Comparison of ENCODE assay signal across 10 mouse cellular contexts in genomic region chr6:145850789-145851188, GRCm38 (mm10). TPM values are rescaled to one million over a fixed set of nuclear protein-coding genes. Genes with fewer than 3 reads are reported as not detected.
DNase-seq lines count a peak whose midpoint lies in the region; ATAC-seq and TF ChIP-seq lines count a peak whose summit lies in the region.
"Had no signal": no experiment of that assay in that cellular context is flagged by ENCODE, and none has a peak within 500 bp of the region (broad histone marks: within the 10 kb centered on the region; RNA-seq: fewer than 3 reads in every experiment).

No protein-coding gene starts in this region.

- H3K27me3 ChIP-seq in MEL (ENCODE audit: control insufficient read depth in 1 of 2, insufficient read depth in 2 of 2, low read length in 2 of 2), result no peaks in the 10 kb centered on the region
- no peaks in the 10 kb centered on the region for H3K27me3 ChIP-seq in hindbrain, embryonic 14.5 days (ENCODE audit: control insufficient read depth, insufficient read depth, low read length)
- H3K27me3 ChIP-seq: limb, embryonic 12.5 days had no signal

- H3K36me3 ChIP-seq in MEL (ENCODE audit: control insufficient read depth in 1 of 2, insufficient read depth in 2 of 2, low read length in 2 of 2), result peaks cover 0 to 2% of the 10 kb centered on the region in 2 experiments; a peak in 2 of 4 replicates
- H3K36me3 ChIP-seq in hindbrain, embryonic 14.5 days (replicated peaks; ENCODE audit: control insufficient read depth, insufficient read depth), result no peaks in the 10 kb centered on the region
- H3K36me3 ChIP-seq: limb, embryonic 12.5 days; midbrain, embryonic 12.5 days had no signal

- ATAC-seq in hindbrain, embryonic 14.5 days (ENCODE audit: low FRiP score), result no peak

- no peak overlapping the region for H3K27ac ChIP-seq in MEL (ENCODE audit: control insufficient read depth, low read depth, low read length)
- H3K27ac ChIP-seq in hindbrain, embryonic 14.5 days, result no peak overlapping the region
- H3K27ac ChIP-seq: kidney, postnatal 0 days; limb, embryonic 12.5 days; midbrain, embryonic 12.5 days had no signal

- TF ChIP-seq CTCF in MEL (IDR thresholded peaks at IDR 0.05 in 2 of 3, conservative IDR thresholded peaks at IDR 0.05 in 1 of 3; ENCODE audit: control insufficient read depth in 1 of 3, insufficient read depth in 1 of 3, low read depth in 2 of 3, low read length in 3 of 3, poor library complexity in 1 of 3, severe bottlenecking in 1 of 3), result no peak

- H3K9me3 ChIP-seq in MEL (replicated peaks; ENCODE audit: insufficient read depth, low read length), result no peaks in the 10 kb centered on the region
- H3K9me3 ChIP-seq in hindbrain, embryonic 14.5 days (ENCODE audit: control insufficient read depth, low read length), result no peaks in the 10 kb centered on the region
- H3K9me3 ChIP-seq: limb, embryonic 12.5 days; midbrain, embryonic 12.5 days had no signal

- intact Hi-C loops in left cerebral cortex, postnatal 25 days (cut with DNase I), result no loop called here

- H3K4me2 ChIP-seq in hindbrain, embryonic 14.5 days (replicated peaks), result no peak overlapping the region
- H3K4me2 ChIP-seq: limb, embryonic 12.5 days; midbrain, embryonic 12.5 days had no signal

- H3K79me2 ChIP-seq in MEL (ENCODE audit: control insufficient read depth, insufficient read depth, low read length, poor library complexity), result no peaks in the 10 kb centered on the region

- no peak overlapping the region for H3K4me3 ChIP-seq in MEL (ENCODE audit: control insufficient read depth in 1 of 2, insufficient read depth in 1 of 2, low read depth in 2 of 2, low read length in 2 of 2)
- H3K4me3 ChIP-seq in hindbrain, embryonic 14.5 days (replicated peaks; ENCODE audit: low read length), result no peak overlapping the region
- H3K4me3 ChIP-seq: limb, embryonic 12.5 days; midbrain, embryonic 12.5 days had no signal

- DNase-seq in MEL (ENCODE audit: low read depth, low spot score), result peak; percentile 48
- DNase-seq in brain, adult 2 months (ENCODE audit: low read depth, low spot score), result peak; percentile 65
- peak; percentile 64 for DNase-seq in heart, adult 8-10 months (ENCODE audit: low spot score)
- peak; percentile 37 for DNase-seq in lung, postnatal 25 days (ENCODE audit: low spot score)
- DNase-seq in spleen, postnatal 4 days (ENCODE audit: low spot score in 2 of 2), result no peak
- DNase-seq in left cerebral cortex, postnatal 25 days (ENCODE audit: low spot score in 2 of 2), result no peak
- DNase-seq in hindbrain, embryonic 14.5 days (ENCODE audit: low spot score), result no peak

- no peak for TF ChIP-seq POLR2A in MEL (IDR thresholded peaks at IDR 0.05; ENCODE audit: control insufficient read depth in 1 of 2, insufficient read depth in 1 of 2, low read depth in 1 of 2, low read length in 2 of 2, poor library complexity in 1 of 2)

- no peak overlapping the region for H3K9ac ChIP-seq in MEL (ENCODE audit: control insufficient read depth, low read depth, low read length, poor library complexity, severe bottlenecking)
- H3K9ac ChIP-seq in hindbrain, embryonic 14.5 days, result no peak overlapping the region
- H3K9ac ChIP-seq: limb, embryonic 12.5 days; midbrain, embryonic 12.5 days had no signal

- no peak for TF ChIP-seq RAD21 in MEL (IDR thresholded peaks at IDR 0.05; ENCODE audit: low read depth, low read length)

- peaks cover 0 to 11% of the 10 kb centered on the region in 2 experiments; a peak in 2 of 4 replicates for H3K4me1 ChIP-seq in MEL (ENCODE audit: control insufficient read depth in 1 of 2, insufficient read depth in 2 of 2, low read length in 2 of 2)
- H3K4me1 ChIP-seq in hindbrain, embryonic 14.5 days (replicated peaks; ENCODE audit: control insufficient read depth, insufficient read depth, low read length), result peaks cover 7% of the 10 kb centered on the region; the same call in 1 of the 2 replicates

- WGBS in hindbrain, embryonic 14.5 days, result 62% methylated on average over 2 of the region's 2 CpGs

- 0 out of 4 replicates have a peak, but pooled peaks of 1 of the 2 experiments have one; percentile 15 for TF ChIP-seq EP300 in MEL (IDR thresholded peaks at IDR 0.05; ENCODE audit: low read depth in 1 of 2, low read length in 2 of 2)

TF ChIP-seq in MEL, 35 proteins besides CTCF, POLR2A, EP300 and RAD21:
- TF ChIP-seq MAZ (IDR thresholded peaks at IDR 0.05; ENCODE audit: low read depth, low read length) (no peak), NELFE (IDR thresholded peaks at IDR 0.05; ENCODE audit: low read depth, low read length) (no peak), BHLHE40 (IDR thresholded peaks at IDR 0.05; ENCODE audit: borderline replicate concordance, low read depth, low read length) (no peak), CHD1 (IDR thresholded peaks at IDR 0.05; ENCODE audit: low read depth, low read length) (no peak), USF1 (IDR thresholded peaks at IDR 0.05; ENCODE audit: low read depth, low read length) (peak; percentile 27; the same call in 1 of the 2 replicates), RCOR1 (IDR thresholded peaks at IDR 0.05; ENCODE audit: low read depth, low read length) (0 out of 2 replicates have a peak, but pooled peaks have one; percentile 8), ETS1 (IDR thresholded peaks at IDR 0.05; ENCODE audit: low read depth, low read length) (peak; percentile 54), KAT2A (conservative IDR thresholded peaks at IDR 0.05; ENCODE audit: low read depth, low read length) (no peak), MAFK (IDR thresholded peaks at IDR 0.05; ENCODE audit: borderline replicate concordance, low read depth, low read length) (no peak), SIN3A (IDR thresholded peaks at IDR 0.05; ENCODE audit: low read length) (no peak), E2F4 (IDR thresholded peaks at IDR 0.05; ENCODE audit: borderline replicate concordance, low read depth, low read length) (no peak), HCFC1 (IDR thresholded peaks at IDR 0.05; ENCODE audit: low read depth, low read length) (no peak), ZKSCAN1 (IDR thresholded peaks at IDR 0.05; ENCODE audit: low read depth, low read length) (no peak), ZMIZ1 (IDR thresholded peaks at IDR 0.05; ENCODE audit: low read depth, low read length) (no peak), TBP (IDR thresholded peaks at IDR 0.05; ENCODE audit: low read depth, low read length) (no peak), MXI1 (IDR thresholded peaks at IDR 0.05; ENCODE audit: low read depth, low read length) (no peak), UBTF (IDR thresholded peaks at IDR 0.05; ENCODE audit: borderline replicate concordance, insufficient read depth, low read depth, low read length) (no peak), TAL1 (IDR thresholded peaks at IDR 0.05; ENCODE audit: low read length) (0 out of 2 replicates have a peak, but pooled peaks have one; percentile 24), MYB (IDR thresholded peaks at IDR 0.05; ENCODE audit: low read depth, low read length) (no peak), TCF12 (IDR thresholded peaks at IDR 0.05; ENCODE audit: low read depth, low read length) (peak; percentile 48), MYC (IDR thresholded peaks at IDR 0.05; ENCODE audit: low read depth, low read length) (no peak)

RNA-seq across cellular contexts. Expression of gene Bhlhe41, which starts 14.6 kb away (rescaled TPM):
- not detected in 2 replicates for total RNA-seq in MEL (2012; rRNA removed)
- polyA plus RNA-seq in MEL (2012; ENCODE audit: insufficient read depth in 1 of 2, insufficient read length in 2 of 2, low read depth in 1 of 2, low replicate concordance in 2 of 2, missing spikeins in 1 of 2), result not detected
- total RNA-seq in heart, adult 8-10 months (2022), result 10 to 100 TPM; 27.4 to 57.3 (median 35.1) TPM
- 10 to 100 TPM; 20.6 to 30.6 TPM for total RNA-seq in left cerebral cortex, postnatal 25 days (2021)
- 5.2 and 5.5 TPM in 2 replicates for polyA plus RNA-seq in hindbrain, embryonic 14.5 days (2014; fragmentation: Nextera tagmentation; extraction: Ambion mirVana)

Comparison
In these comparisons a context has a peak if more than half of its experiments do, and no peak if none do; other contexts are left out.
1. DNase-seq: peak in MEL (single experiment), brain, adult 2 months (single experiment), heart, adult 8-10 months (single experiment) and lung, postnatal 25 days (single experiment); none in spleen, postnatal 4 days (0 of 2), left cerebral cortex, postnatal 25 days (0 of 2) and hindbrain, embryonic 14.5 days (single experiment).
2. RNA of gene Bhlhe41, which starts 14.6 kb away (total RNA-seq): 27.4 to 57.3 TPM in heart, adult 8-10 months and 20.6 to 30.6 TPM in left cerebral cortex, postnatal 25 days; not detected in MEL; every median in the first group is over 10 times any median in the second.